Mouse (Mus musculus) lung, adult 2 months (tissue): ENCODE results near the gene Spata31d1a.

Experiments
- CTCF ChIP-seq: fragments of 200-500 bp; IDR thresholded peaks from 2 replicates; pipeline ENCODE4 v1.5.1; 2011; ENCODE audit warnings: mild to moderate bottlenecking, low read length, control low read depth; ENCODE audit not compliant: insufficient read depth
- POLR2A ChIP-seq: fragments of 200-500 bp; IDR thresholded peaks from 2 replicates; pipeline ENCODE4 v1.6.1; 2011; ENCODE audit warnings: low read depth, mild to moderate bottlenecking, control low read depth, low read length, borderline replicate concordance; ENCODE audit errors: extremely low read depth

DNA sequence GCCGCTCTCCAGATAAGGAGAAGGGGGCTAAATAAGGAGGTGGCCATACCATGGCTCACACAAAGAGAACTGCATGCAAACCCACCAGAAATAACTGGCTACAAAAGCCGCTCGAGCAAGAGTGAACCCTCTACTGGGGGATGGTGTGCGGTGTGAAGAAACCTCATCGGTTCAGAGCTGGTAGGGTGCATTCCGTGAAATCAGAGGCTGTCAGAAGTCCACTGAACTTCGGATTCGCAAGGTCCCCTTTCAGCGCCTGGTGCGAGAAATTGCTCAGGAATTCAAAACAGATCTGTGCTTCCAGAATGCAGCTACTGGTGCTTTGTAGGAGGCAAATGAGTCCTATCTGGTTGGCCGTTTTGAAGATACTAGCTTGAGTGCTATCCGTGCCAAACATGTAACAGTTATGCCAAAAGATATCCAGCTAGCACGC, 21.8 kb downstream of the Spata31d1a start:
- no peak for TF ChIP-seq CTCF
- TF ChIP-seq POLR2A: no peak
